Mouse (Mus musculus) MEL (cell line): ENCODE measurements around the gene Plcg2. TPM values are rescaled to one million over a fixed set of nuclear protein-coding genes. Genes with fewer than 3 reads are reported as not detected.

Experiments
- DNase-seq: peaks from one replicate; pipeline ENCODE4 v3.0.0; 2011; ENCODE audit warnings: low read depth, low spot score
- H3K27ac ChIP-seq: 2 replicates; pipeline ENCODE4 v1.5.1; 2012; ENCODE audit warnings: low read depth, mild to moderate bottlenecking, control low read depth, low read length, moderate library complexity; ENCODE audit not compliant: control insufficient read depth
- H3K27me3 ChIP-seq, 2 experiments: fragments of 150-350 bp in 1 of 2; sonication (generic) in 1 of 2; 2 replicates each; pipeline ENCODE4 v1.6.1; 2012; ENCODE audit warnings: low read length in 2 of 2, mild to moderate bottlenecking in 2 of 2, improper control_type of control experiment in 1 of 2, moderate library complexity in 1 of 2; ENCODE audit not compliant: insufficient read depth in 2 of 2, control insufficient read depth in 1 of 2
- H3K36me3 ChIP-seq, 2 experiments: 2 replicates each; pipeline ENCODE4 v1.6.1; 2012 to 2014; ENCODE audit warnings: low read length in 2 of 2, improper control_type of control experiment in 1 of 2, inconsistent platforms in 1 of 2, mild to moderate bottlenecking in 1 of 2; ENCODE audit not compliant: insufficient read depth in 2 of 2, control insufficient read depth in 1 of 2
- H3K4me1 ChIP-seq, 2 experiments: fragments of 150-350 bp in 1 of 2; sonication (generic) in 1 of 2; 2 replicates each; pipeline ENCODE4 v1.6.1; 2012; ENCODE audit warnings: low read length in 2 of 2, improper control_type of control experiment in 1 of 2, mild to moderate bottlenecking in 1 of 2; ENCODE audit not compliant: insufficient read depth in 2 of 2, control insufficient read depth in 1 of 2
- H3K4me3 ChIP-seq, 2 experiments: fragments of 150-350 bp in 1 of 2; sonication (generic) in 1 of 2; 2 replicates each; pipeline ENCODE4 v1.5.1; 2012; ENCODE audit warnings: low read depth in 2 of 2, low read length in 2 of 2, mild to moderate bottlenecking in 2 of 2, moderate library complexity in 2 of 2, control low read depth in 1 of 2, improper control_type of control experiment in 1 of 2; ENCODE audit not compliant: control insufficient read depth in 1 of 2, insufficient read depth in 1 of 2
- H3K79me2 ChIP-seq: 2 replicates; pipeline ENCODE4 v1.6.1; 2012; ENCODE audit warnings: mild to moderate bottlenecking, low read length, moderate library complexity; ENCODE audit not compliant: control insufficient read depth, poor library complexity, insufficient read depth
- H3K9ac ChIP-seq: 2 replicates; pipeline ENCODE4 v1.6.1; 2012; ENCODE audit warnings: low read depth, mild to moderate bottlenecking, control low read depth, low read length, moderate library complexity; ENCODE audit not compliant: control insufficient read depth, poor library complexity, severe bottlenecking
- H3K9me3 ChIP-seq: fragments of 150-350 bp; sonication (generic); replicated peaks from 2 replicates; pipeline ENCODE4 v1.6.1; 2012; ENCODE audit warnings: mild to moderate bottlenecking, low read length, improper control_type of control experiment, moderate library complexity; ENCODE audit not compliant: insufficient read depth
- CHD1 ChIP-seq: IDR thresholded peaks from 2 replicates; pipeline ENCODE4 v1.6.1; 2012; ENCODE audit warnings: low read depth, mild to moderate bottlenecking, inconsistent platforms, low read length, improper control_type of control experiment
- CHD2 ChIP-seq: IDR thresholded peaks from 2 replicates; pipeline ENCODE4 v1.6.1; 2011; ENCODE audit warnings: low read length, improper control_type of control experiment
- GABPA ChIP-seq: IDR thresholded peaks from 2 replicates; pipeline ENCODE4 v1.6.1; 2012; ENCODE audit warnings: low read depth, mild to moderate bottlenecking, inconsistent platforms, low read length, improper control_type of control experiment, moderate library complexity
- GATA1 ChIP-seq: IDR thresholded peaks from 2 replicates; pipeline ENCODE4 v1.6.1; 2011; ENCODE audit warnings: low read depth, low read length, improper control_type of control experiment
- JUND ChIP-seq: IDR thresholded peaks from 2 replicates; pipeline ENCODE4 v1.6.1; 2011; ENCODE audit warnings: low read depth, mild to moderate bottlenecking, improper control_type of control experiment, low read length
- MAFK ChIP-seq: IDR thresholded peaks from 2 replicates; pipeline ENCODE4 v1.6.1; 2011; ENCODE audit warnings: low read depth, mild to moderate bottlenecking, low read length, improper control_type of control experiment, borderline replicate concordance
- MAX ChIP-seq: IDR thresholded peaks from 2 replicates; pipeline ENCODE4 v1.6.1; 2011; ENCODE audit warnings: low read length, improper control_type of control experiment
- MXI1 ChIP-seq: IDR thresholded peaks from 2 replicates; pipeline ENCODE4 v1.6.1; 2011; ENCODE audit warnings: mild to moderate bottlenecking, low read depth, low read length, improper control_type of control experiment
- MYB ChIP-seq: IDR thresholded peaks from 2 replicates; pipeline ENCODE4 v1.6.1; 2011; ENCODE audit warnings: mild to moderate bottlenecking, low read depth, low read length, improper control_type of control experiment
- MYC ChIP-seq: IDR thresholded peaks from 2 replicates; pipeline ENCODE4 v1.6.1; 2011; ENCODE audit warnings: low read depth, mild to moderate bottlenecking, low read length, improper control_type of control experiment, moderate library complexity
- NELFE ChIP-seq: IDR thresholded peaks from 2 replicates; pipeline ENCODE4 v1.6.1; 2011; ENCODE audit warnings: low read depth, low read length, improper control_type of control experiment
- NRF1 ChIP-seq: IDR thresholded peaks from 2 replicates; pipeline ENCODE4 v1.6.1; 2014; ENCODE audit warnings: low read depth, mild to moderate bottlenecking, inconsistent platforms, low read length, improper control_type of control experiment, moderate library complexity; ENCODE audit not compliant: poor library complexity, insufficient read depth, severe bottlenecking
- POLR2AphosphoS2 ChIP-seq: IDR thresholded peaks from 2 replicates; pipeline ENCODE4 v1.6.1; 2011; ENCODE audit warnings: low read length, improper control_type of control experiment
- POLR2AphosphoS5 ChIP-seq: IDR thresholded peaks from 2 replicates; pipeline ENCODE4 v1.6.1; 2012; ENCODE audit warnings: low read depth, borderline replicate concordance, mild to moderate bottlenecking, inconsistent platforms, low read length, moderate library complexity, mixed read lengths
- RAD21 ChIP-seq: IDR thresholded peaks from 2 replicates; pipeline ENCODE4 v1.6.1; 2011; ENCODE audit warnings: mild to moderate bottlenecking, low read depth, low read length, improper control_type of control experiment
- TAL1 ChIP-seq: IDR thresholded peaks from 2 replicates; pipeline ENCODE4 v1.6.1; 2012; ENCODE audit warnings: mild to moderate bottlenecking, inconsistent platforms, low read length, moderate library complexity, mixed read lengths
- TCF12 ChIP-seq: IDR thresholded peaks from 2 replicates; pipeline ENCODE4 v1.6.1; 2014; ENCODE audit warnings: low read depth, mild to moderate bottlenecking, inconsistent platforms, low read length, improper control_type of control experiment, moderate library complexity
- UBTF ChIP-seq: IDR thresholded peaks from 2 replicates; pipeline ENCODE4 v1.6.1; 2012; ENCODE audit warnings: low read depth, mild to moderate bottlenecking, inconsistent platforms, low read length, improper control_type of control experiment, moderate library complexity, borderline replicate concordance; ENCODE audit not compliant: insufficient read depth
- USF1 ChIP-seq: IDR thresholded peaks from 2 replicates; pipeline ENCODE4 v1.6.1; 2014; ENCODE audit warnings: low read depth, mild to moderate bottlenecking, inconsistent platforms, low read length, improper control_type of control experiment, moderate library complexity
- USF2 ChIP-seq, 2 experiments: IDR thresholded peaks; 2 replicates each; pipeline ENCODE4 v1.6.1; 2011 to 2012; ENCODE audit warnings: improper control_type of control experiment in 2 of 2, low read length in 2 of 2, borderline replicate concordance in 1 of 2, inconsistent platforms in 1 of 2, low read depth in 1 of 2, mild to moderate bottlenecking in 1 of 2; ENCODE audit not compliant: insufficient read depth in 1 of 2
- ZC3H11A ChIP-seq: IDR thresholded peaks from 2 replicates; pipeline ENCODE4 v1.6.1; 2012; ENCODE audit warnings: low read depth, mild to moderate bottlenecking, inconsistent platforms, low read length, improper control_type of control experiment
- ZKSCAN1 ChIP-seq: IDR thresholded peaks from 2 replicates; pipeline ENCODE4 v1.6.1; 2012; ENCODE audit warnings: low read depth, mild to moderate bottlenecking, inconsistent platforms, low read length, improper control_type of control experiment, moderate library complexity
- ZMIZ1 ChIP-seq: IDR thresholded peaks from 2 replicates; pipeline ENCODE4 v1.6.1; 2012; ENCODE audit warnings: low read depth, mild to moderate bottlenecking, inconsistent platforms, low read length, improper control_type of control experiment, moderate library complexity
- ZNF384 ChIP-seq: IDR thresholded peaks from 2 replicates; pipeline ENCODE4 v1.6.1; 2012; ENCODE audit warnings: low read depth, mild to moderate bottlenecking, inconsistent platforms, low read length, improper control_type of control experiment
- polyA plus RNA-seq, 2 experiments: library from polyadenylated mRNA; stranded (reverse) in 1 of 2; unstranded in 1 of 2; fragments of >175 nt in 1 of 2; fragments of >200 nt in 1 of 2; gene quantifications; 2 replicates each; pipeline versions ENCODE4 v1.2.1 to v1.2.4; 2012; ENCODE audit warnings: low replicate concordance in 2 of 2, low read depth in 1 of 2; ENCODE audit not compliant: insufficient read length in 2 of 2, insufficient read depth in 1 of 2, missing spikeins in 1 of 2
- total RNA-seq: library from RNA; depleted of rRNA; stranded (reverse); fragments of 300-350 nt; gene quantifications from 2 replicates; pipeline ENCODE4 v1.2.3, GENCODE M21; 2012

The Plcg2 gene
- total and polyA plus RNA-seq, 3 experiments = 21.0 to 78.7 (median 23.3) TPM

DNA sequence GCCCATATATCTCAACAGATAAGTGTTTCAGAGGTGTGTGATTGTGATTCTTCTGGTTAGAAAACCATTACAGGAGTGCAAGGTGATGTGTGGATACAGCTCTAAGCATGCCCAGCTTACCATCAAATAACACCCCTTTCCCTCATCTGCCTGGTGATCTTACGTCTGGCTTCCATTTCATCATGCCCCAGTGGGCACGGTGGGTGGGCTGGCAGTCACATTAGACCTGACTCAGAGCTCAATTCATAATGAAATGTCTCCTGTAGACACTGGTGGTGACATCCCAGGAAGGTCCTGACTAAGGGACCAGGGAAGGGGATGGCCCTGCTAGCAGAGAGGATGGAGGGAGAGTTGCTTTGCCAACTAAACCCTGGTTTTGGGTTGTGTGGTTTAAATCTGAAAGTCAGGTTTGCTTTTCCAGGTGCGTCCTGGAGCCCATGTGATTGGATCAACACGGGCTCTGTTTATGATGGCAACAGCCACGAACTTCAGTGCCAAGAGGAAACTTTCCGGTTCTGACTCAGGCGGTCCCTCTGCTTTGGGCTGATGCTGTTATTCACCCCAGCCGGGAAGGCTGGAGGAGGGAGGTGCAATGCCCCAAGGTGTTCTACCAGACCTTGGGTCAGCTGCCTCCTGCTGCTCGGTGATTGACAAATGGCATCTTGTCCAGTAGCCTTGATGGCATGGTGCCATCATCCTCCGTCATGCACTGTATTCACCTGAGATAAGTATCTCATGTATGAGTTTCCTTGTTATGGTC lies 9.7 kb upstream of the Plcg2 start:
- Histone ChIP-seq H3K9ac (no peak overlapping the region), H3K27ac (no peak overlapping the region), H3K36me3 (no peaks in the 10 kb centered on the region), H3K9me3 (no peaks in the 10 kb centered on the region), H3K79me2 (no peaks in the 10 kb centered on the region), H3K4me3 (no peak overlapping the region), H3K27me3 (no peaks in the 10 kb centered on the region), H3K4me1 (0 out of 4 replicates have a peak, but pooled peaks cover 0 to under 1% of the 10 kb centered on the region in 2 experiments)
- no peak for DNase-seq
- TF ChIP-seq RAD21 (no peak), MAFK (no peak), POLR2AphosphoS2 (no peak), JUND (no peak), ZNF384 (no peak), TCF12 (no peak), GATA1 (no peak), MXI1 (no peak), USF1 (no peak), ZMIZ1 (no peak), UBTF (no peak), CHD2 (no peak), GABPA (no peak), POLR2AphosphoS5 (no peak), NRF1 (no peak), CHD1 (no peak)

DNA sequence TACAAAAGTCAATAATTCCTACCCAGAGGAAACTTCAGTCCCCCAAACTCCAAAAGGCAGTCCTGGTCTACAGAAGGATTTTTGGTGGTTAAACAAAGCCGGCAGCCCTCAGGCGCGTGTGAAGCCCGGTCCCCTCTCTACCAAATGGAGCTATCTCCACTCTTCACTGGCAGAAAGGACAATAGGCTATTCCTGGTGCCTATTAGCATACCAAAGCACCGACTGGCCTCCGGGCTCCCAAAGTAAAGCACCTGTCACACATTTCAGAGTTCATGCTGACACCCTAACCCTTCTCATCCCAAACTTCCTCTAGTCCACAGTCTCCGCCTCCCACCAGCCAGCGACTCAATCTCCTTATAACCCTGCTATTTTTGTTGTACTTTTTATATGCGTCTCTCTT lies 4.5 kb upstream of the Plcg2 start:
- no peaks in the 10 kb centered on the region for H3K9me3 ChIP-seq
- no peaks in the 10 kb centered on the region for H3K27me3 ChIP-seq
- H3K27ac ChIP-seq = no peak overlapping the region
- H3K4me3 ChIP-seq = no peak overlapping the region
- peaks cover 2% of the 10 kb centered on the region; the same call in 1 of the 2 replicates for H3K79me2 ChIP-seq
- no peaks in the 10 kb centered on the region for H3K4me1 ChIP-seq
- H3K36me3 ChIP-seq = no peaks in the 10 kb centered on the region; a peak in 1 of 4 replicates
- no peak overlapping the region for H3K9ac ChIP-seq
- no peak for DNase-seq
- no peak for TF ChIP-seq NRF1
- TF ChIP-seq TAL1 = no peak
- TF ChIP-seq MYB = no peak
- no peak for TF ChIP-seq TCF12
- no peak for TF ChIP-seq CHD1
- no peak for TF ChIP-seq ZC3H11A
- no peak for TF ChIP-seq UBTF
- no peak for TF ChIP-seq USF2 (IDR thresholded peaks at IDR 0.05; ENCODE audit: borderline replicate concordance in 1 of 2, insufficient read depth in 1 of 2, low read depth in 1 of 2, low read length in 2 of 2)
- TF ChIP-seq NELFE = no peak
- TF ChIP-seq MXI1 = no peak
- TF ChIP-seq GABPA = no peak
- TF ChIP-seq CHD2 = no peak
- TF ChIP-seq MYC = no peak
- TF ChIP-seq USF1 = no peak
- TF ChIP-seq RAD21 = no peak
- no peak for TF ChIP-seq MAX
- no peak for TF ChIP-seq ZKSCAN1
